Mouse (Mus musculus): Measurements from ENCODE around the gene Rspry1.

Gene Rspry1

GRCm38 (mm10) chr8:94684287-94684686 is 82.5 kb downstream of the Rspry1 start:
- DNase-seq (ENCODE audit: low spot score) = no peak

GRCm38 (mm10) chr8:94685953-94686352 is 84.2 kb downstream of the Rspry1 start:
- peak; percentile 75 for DNase-seq (ENCODE audit: low spot score)

- DNase-seq (ENCODE audit: low spot score) = no peak
These were observed 93.0 kb downstream of the Rspry1 start for GRCm38 (mm10) chr8:94694701-94695100.

- no peak for DNase-seq (ENCODE audit: low spot score)
These were observed 93.7 kb downstream of the Rspry1 start for GRCm38 (mm10) chr8:94695341-94695993.

- peak; percentile 81 for DNase-seq (ENCODE audit: low spot score)
These were observed 94.3 kb downstream of the Rspry1 start, which contains the start of gene Pllp for GRCm38 (mm10) chr8:94695994-94696384. Pllp (minus strand) TSS chr8:94696278.

- DNase-seq (ENCODE audit: low spot score) = no peak
These were observed 94.8 kb downstream of the Rspry1 start for GRCm38 (mm10) chr8:94696566-94696965.

- no peak for DNase-seq (ENCODE audit: low spot score)
These were observed 96.2 kb downstream of the Rspry1 start for GRCm38 (mm10) chr8:94697956-94698355.

- no peak for DNase-seq (ENCODE audit: low spot score)
These were observed 97.6 kb downstream of the Rspry1 start for GRCm38 (mm10) chr8:94699366-94699765.

GRCm38 (mm10) chr8:94700421-94700935 is 98.7 kb downstream of the Rspry1 start:
- DNase-seq (ENCODE audit: low spot score) = no peak

GRCm38 (mm10) chr8:94702156-94702555 is 100.4 kb downstream of the Rspry1 start:
- DNase-seq (ENCODE audit: low spot score) = no peak

GRCm38 (mm10) chr8:94702844-94703813 is 101.4 kb downstream of the Rspry1 start:
- DNase-seq (ENCODE audit: low spot score) = peak; percentile 89

GRCm38 (mm10) chr8:94703972-94704668 is 102.4 kb downstream of the Rspry1 start:
- DNase-seq (ENCODE audit: low spot score) = peak; percentile 97

GRCm38 (mm10) chr8:94704669-94704984 is 102.9 kb downstream of the Rspry1 start:
- DNase-seq (ENCODE audit: low spot score) = no peak

- no peak for DNase-seq (ENCODE audit: low spot score)
These were observed 104.0 kb downstream of the Rspry1 start for GRCm38 (mm10) chr8:94705581-94706245.

GRCm38 (mm10) chr8:94706732-94707395 is 105.1 kb downstream of the Rspry1 start:
- no peak for DNase-seq (ENCODE audit: low spot score)
